Mouse (Mus musculus) retina, embryonic 14.5 days (tissue): ENCODE data around the gene Higd1c.
"Not testable (repeated sequence)": the region's sequence is repeated elsewhere in the genome, so short reads cannot be mapped to it uniquely, and the experiment has no call there.

Experiments used
- DNase-seq: peaks from one replicate; pipeline ENCODE4 v3.0.0-alpha.2; 2015; ENCODE audit warnings: low spot score

Higd1c gene

GRCm38 (mm10) chr15:100410918-100411672, 46.8 kb downstream of the Higd1c start:
- DNase-seq = no peak

GRCm38 (mm10) chr15:100411731-100412130, 47.4 kb downstream of the Higd1c start:
- DNase-seq = no peak

GRCm38 (mm10) chr15:100413306-100413705, 49.0 kb downstream of the Higd1c start:
- no peak for DNase-seq

- DNase-seq = no peak
Measured at GRCm38 (mm10) chr15:100414011-100414410, 49.7 kb downstream of the Higd1c start.

- DNase-seq = no peak
Measured at GRCm38 (mm10) chr15:100414942-100415341, 50.6 kb downstream of the Higd1c start.

GRCm38 (mm10) chr15:100415684-100416083, 51.3 kb downstream of the Higd1c start:
- no peak for DNase-seq

- peak; percentile 27 for DNase-seq
Measured at GRCm38 (mm10) chr15:100417854-100418450, 53.6 kb downstream of the Higd1c start.

- DNase-seq = no peak
Measured at GRCm38 (mm10) chr15:100419311-100419710, 55.0 kb downstream of the Higd1c start.

GRCm38 (mm10) chr15:100419901-100420745, 55.8 kb downstream of the Higd1c start:
- no peak for DNase-seq

- DNase-seq = no peak
Measured at GRCm38 (mm10) chr15:100421059-100421757, 56.9 kb downstream of the Higd1c start.

- not testable (repeated sequence) for DNase-seq
Measured at GRCm38 (mm10) chr15:100421758-100422197, 57.4 kb downstream of the Higd1c start, which contains the start of gene Gm5475. TSS of gene Gm5475 (plus strand) at chr15:100422147.

- peak; percentile 39 for DNase-seq
Measured at GRCm38 (mm10) chr15:100422476-100422875, 58.1 kb downstream of the Higd1c start.

GRCm38 (mm10) chr15:100422899-100423860, 58.8 kb downstream of the Higd1c start:
- DNase-seq = peak; percentile 95

- DNase-seq = peak; percentile 41
Measured at GRCm38 (mm10) chr15:100423916-100424315, 59.6 kb downstream of the Higd1c start.

GRCm38 (mm10) chr15:100424396-100425122, 60.2 kb downstream of the Higd1c start, which contains the start of gene Slc11a2:
TSS of gene Slc11a2 (minus strand) at chr15:100425072.
- DNase-seq = peak; percentile 32

GRCm38 (mm10) chr15:100428296-100428905, 64.1 kb downstream of the Higd1c start:
- DNase-seq = no peak

GRCm38 (mm10) chr15:100429959-100430565, 65.7 kb downstream of the Higd1c start:
- DNase-seq = no peak

GRCm38 (mm10) chr15:100433234-100433633, 68.9 kb downstream of the Higd1c start:
- DNase-seq = no peak
